Mouse (Mus musculus) stomach, embryonic 14.5 days (tissue): ENCODE results near the gene Zkscan14. TPM values are rescaled to one million over a fixed set of nuclear protein-coding genes. Genes with fewer than 3 reads are reported as not detected.
A peak's percentile ranks its signal among the peaks of the same experiment; 100 is the strongest.

Source experiments
- ATAC-seq: fragments of 200-750 bp; cut with Nextera tagmentation; 2 replicates; pipeline ENCODE4 v1.8.0; 2017; ENCODE audit warnings: low read depth, moderate TSS enrichment; ENCODE audit not compliant: insufficient number of reproducible peaks, insufficient read depth, low FRiP score
- H3K27ac ChIP-seq: fragments of 300-500 bp; sonication (generic); 2 replicates; pipeline ENCODE4 v1.5.1; 2014; ENCODE audit warnings: mild to moderate bottlenecking, low read length, moderate library complexity, mixed read lengths
- H3K27me3 ChIP-seq: fragments of 300-500 bp; sonication (generic); 2 replicates; pipeline ENCODE4 v1.6.1; 2014; ENCODE audit warnings: low read length, control low read depth, mixed read lengths; ENCODE audit not compliant: control insufficient read depth, insufficient read depth
- H3K36me3 ChIP-seq: fragments of 300-500 bp; sonication (generic); 2 replicates; pipeline ENCODE4 v1.6.1; 2014; ENCODE audit warnings: mild to moderate bottlenecking, control low read depth, low read length, moderate library complexity, mixed read lengths; ENCODE audit not compliant: control insufficient read depth, insufficient read depth
- H3K4me1 ChIP-seq: fragments of 300-500 bp; sonication (generic); 2 replicates; pipeline ENCODE4 v1.6.1; 2014; ENCODE audit warnings: low read length, control low read depth, mixed read lengths; ENCODE audit not compliant: control insufficient read depth, insufficient read depth
- H3K4me2 ChIP-seq: fragments of 300-500 bp; sonication (generic); replicated peaks from 2 replicates; pipeline ENCODE4 v1.6.1; 2014; ENCODE audit warnings: low read depth, low read length, control low read depth
- H3K4me3 ChIP-seq: fragments of 300-500 bp; sonication (generic); 2 replicates; pipeline ENCODE4 v1.5.1; 2014; ENCODE audit warnings: low read depth, low read length, control low read depth
- H3K9ac ChIP-seq: fragments of 300-500 bp; sonication (generic); replicated peaks from 2 replicates; pipeline ENCODE4 v1.6.1; 2014; ENCODE audit warnings: low read depth, mild to moderate bottlenecking, control low read depth, low read length, moderate library complexity, mixed read lengths
- H3K9me3 ChIP-seq: fragments of 300-500 bp; sonication (generic); 2 replicates; pipeline ENCODE4 v1.6.1; 2016; ENCODE audit warnings: low read depth, low read length, control low read depth; ENCODE audit not compliant: control insufficient read depth
- WGBS: fragments of 180-500 bp; shearing (Covaris S2); extraction: QIAGEN DNeasy Blood & Tissue Kit; methylation state at CpG from one replicate; pipeline ENCODE4 v1.1.7; 2014; 5-methylcytosine and 5-hydroxymethylcytosine counted together
- polyA plus RNA-seq: library from polyadenylated mRNA; unstranded; fragments of >200 nt; fragmentation: Nextera tagmentation; extraction: Ambion mirVana; gene quantifications from 2 replicates; pipeline ENCODE4 v1.2.1, GENCODE M21; 2014

Zkscan14 gene
- polyA plus RNA-seq, 1 experiment from 2014 or later, result 9.6 TPM

DNA sequence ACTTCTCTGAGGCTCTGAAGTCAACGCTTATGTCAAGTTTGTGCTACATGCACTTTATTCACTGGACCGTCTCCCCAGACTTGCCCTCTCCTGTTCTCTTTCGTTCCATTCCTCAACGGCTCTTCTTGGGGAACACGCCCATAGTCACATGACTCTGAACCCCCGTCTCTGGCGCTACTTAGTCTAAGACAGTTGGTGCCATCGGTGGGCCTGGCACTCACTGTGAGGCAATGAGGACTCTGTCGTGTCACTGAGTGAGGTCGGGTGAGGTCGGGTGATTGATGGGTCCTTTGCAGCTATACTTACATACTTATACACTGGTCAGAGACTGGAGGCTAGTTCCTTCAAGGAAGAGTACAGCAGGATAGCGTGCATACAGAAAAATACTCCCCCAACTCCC, 21.7 kb upstream of the Zkscan14 start:
- Histone ChIP-seq H3K4me3 (no peak overlapping the region), H3K9me3 (no peaks in the 10 kb centered on the region), H3K36me3 (peaks cover 21% of the 10 kb centered on the region), H3K9ac (no peak overlapping the region), H3K4me1 (no peaks in the 10 kb centered on the region), H3K27ac (no peak overlapping the region), H3K4me2 (no peak overlapping the region), H3K27me3 (no peaks in the 10 kb centered on the region)
- no peak for ATAC-seq
- WGBS, result 76% methylated on average over 12 of the region's 12 CpGs

DNA sequence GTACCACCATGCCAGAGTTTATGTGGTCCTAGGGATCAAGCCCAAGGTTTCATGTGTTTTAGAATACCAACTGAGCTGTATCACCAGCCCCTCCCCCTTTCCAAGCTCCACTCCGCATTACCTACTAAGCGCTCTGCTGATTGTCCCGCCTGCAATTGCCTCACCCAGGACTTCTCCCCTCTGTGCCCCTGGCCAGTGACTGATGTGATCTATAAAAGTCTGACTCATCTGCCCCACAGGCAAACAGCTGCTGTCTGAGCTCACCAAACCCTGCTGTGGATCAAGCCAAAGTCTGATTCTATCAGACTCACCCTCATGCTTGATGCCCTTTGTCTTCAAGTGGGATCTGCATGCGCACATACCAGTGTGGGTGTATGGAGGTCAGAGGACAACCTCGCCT, 21.2 kb upstream of the Zkscan14 start:
- Histone ChIP-seq H3K4me3 (no peak overlapping the region), H3K9ac (no peak overlapping the region), H3K9me3 (no peaks in the 10 kb centered on the region), H3K4me2 (no peak overlapping the region), H3K36me3 (peaks cover 22% of the 10 kb centered on the region), H3K27me3 (no peaks in the 10 kb centered on the region), H3K4me1 (no peaks in the 10 kb centered on the region), H3K27ac (no peak overlapping the region)
- 0 out of 2 replicates have a peak, but pooled peaks have one; percentile 23 for ATAC-seq
- WGBS, result 78% methylated on average over 5 of the region's 5 CpGs

DNA sequence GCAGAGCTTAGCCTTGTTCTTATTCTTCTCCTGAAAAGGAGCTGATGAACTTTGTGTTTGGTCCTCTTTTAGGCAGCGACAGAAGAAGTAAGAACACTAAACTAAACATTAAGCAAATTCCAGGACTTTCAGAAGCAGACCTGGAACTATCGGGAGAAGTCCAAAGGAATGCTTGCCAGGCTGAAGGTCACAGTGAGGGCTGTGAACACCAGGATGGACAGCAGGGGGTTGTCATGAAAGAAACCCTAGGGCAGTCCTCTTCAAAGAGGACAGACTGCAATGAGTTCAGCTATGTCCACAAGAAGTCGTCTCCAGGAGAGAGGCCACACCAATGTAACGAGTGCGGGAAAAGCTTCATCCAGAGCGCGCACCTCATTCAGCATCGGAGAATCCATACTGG, 18.3 kb upstream of the Zkscan14 start:
- Histone ChIP-seq H3K4me1 (no peaks in the 10 kb centered on the region), H3K36me3 (peaks cover 22% of the 10 kb centered on the region), H3K4me3 (no peak overlapping the region), H3K27me3 (no peaks in the 10 kb centered on the region), H3K4me2 (no peak overlapping the region), H3K9ac (no peak overlapping the region), H3K9me3 (no peaks in the 10 kb centered on the region), H3K27ac (no peak overlapping the region)
- ATAC-seq, result no peak
- WGBS, result 93% methylated on average over 8 of the region's 8 CpGs

DNA sequence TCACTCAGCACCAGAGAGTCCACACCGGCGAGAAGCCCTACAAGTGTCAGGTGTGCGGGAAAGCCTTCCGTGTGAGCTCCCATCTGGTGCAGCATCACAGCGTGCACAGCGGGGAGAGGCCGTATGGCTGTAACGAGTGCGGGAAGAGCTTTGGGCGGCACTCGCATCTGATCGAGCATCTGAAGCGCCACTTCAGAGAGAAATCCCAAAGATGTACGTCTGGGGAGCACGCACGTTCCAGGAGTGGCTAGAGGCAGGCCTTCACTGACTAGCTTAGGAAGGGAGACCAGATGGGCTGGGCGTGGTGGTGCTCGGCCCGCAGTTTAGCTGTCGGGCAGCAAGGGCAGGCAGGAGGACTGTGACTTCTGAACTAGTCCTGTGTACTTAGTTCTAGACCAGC, 17.0 kb upstream of the Zkscan14 start:
- Histone ChIP-seq H3K36me3 (peaks cover 24% of the 10 kb centered on the region), H3K4me1 (no peaks in the 10 kb centered on the region), H3K9ac (no peak overlapping the region), H3K4me3 (no peak overlapping the region), H3K27ac (no peak overlapping the region), H3K4me2 (no peak overlapping the region), H3K27me3 (no peaks in the 10 kb centered on the region), H3K9me3 (no peaks in the 10 kb centered on the region)
- 95% methylated on average over 20 of the region's 20 CpGs for WGBS
- ATAC-seq, result no peak

DNA sequence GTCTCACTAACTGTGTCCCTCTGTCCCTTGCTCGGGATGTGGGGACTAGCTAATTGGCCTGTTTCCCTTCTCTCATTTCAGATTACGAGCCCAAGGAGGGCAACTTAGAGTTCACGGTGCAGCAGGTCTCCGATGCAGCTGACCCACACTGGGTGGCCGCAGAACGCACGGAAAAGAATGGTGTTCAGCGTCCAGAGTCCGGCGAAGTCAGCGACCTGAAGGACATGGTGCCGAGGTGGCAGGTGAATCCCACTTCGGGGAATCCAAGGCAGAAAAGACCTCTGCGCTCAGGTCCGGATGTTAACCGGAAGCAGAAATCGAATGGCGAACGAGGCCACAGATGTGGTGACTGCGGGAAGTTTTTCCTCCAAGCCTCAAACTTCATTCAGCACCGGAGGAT, 16.5 kb upstream of the Zkscan14 start:
- no peak overlapping the region for H3K9ac ChIP-seq
- no peak overlapping the region for H3K4me2 ChIP-seq
- 94% methylated on average over 21 of the region's 21 CpGs for WGBS
- no peak for ATAC-seq
- peaks cover 26% of the 10 kb centered on the region for H3K36me3 ChIP-seq
- H3K27ac ChIP-seq, result no peak overlapping the region
- no peaks in the 10 kb centered on the region for H3K4me1 ChIP-seq
- H3K27me3 ChIP-seq, result no peaks in the 10 kb centered on the region
- no peak overlapping the region for H3K4me3 ChIP-seq
- H3K9me3 ChIP-seq, result no peaks in the 10 kb centered on the region

DNA sequence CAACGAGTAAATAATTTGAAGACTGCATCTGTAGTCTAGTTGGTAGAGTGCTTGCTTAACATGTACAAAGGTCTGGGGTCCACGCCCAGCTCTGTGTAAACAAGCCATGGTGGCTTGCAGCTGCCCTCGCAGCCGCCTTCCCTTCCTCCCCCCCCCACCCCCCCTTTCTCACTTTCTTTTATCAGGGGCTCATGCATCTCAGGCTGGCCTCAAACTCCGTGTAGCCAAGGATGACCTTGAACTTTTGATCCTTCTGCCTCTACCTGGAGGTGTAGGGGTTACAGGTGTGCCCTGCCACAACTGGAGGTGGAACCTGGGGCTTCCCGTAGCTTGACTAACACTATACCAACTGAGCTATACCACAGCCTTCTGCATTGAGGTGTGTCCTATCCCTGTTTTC, 16.1 kb upstream of the Zkscan14 start:
- ATAC-seq, result 0 out of 2 replicates have a peak, but pooled peaks have one; percentile 53
- Histone ChIP-seq H3K9me3 (no peaks in the 10 kb centered on the region), H3K36me3 (peaks cover 26% of the 10 kb centered on the region), H3K9ac (no peak overlapping the region), H3K4me2 (no peak overlapping the region), H3K27ac (no peak overlapping the region), H3K27me3 (no peaks in the 10 kb centered on the region), H3K4me1 (no peaks in the 10 kb centered on the region), H3K4me3 (no peak overlapping the region)
- WGBS, result 56% methylated on average over 6 of the region's 6 CpGs

DNA sequence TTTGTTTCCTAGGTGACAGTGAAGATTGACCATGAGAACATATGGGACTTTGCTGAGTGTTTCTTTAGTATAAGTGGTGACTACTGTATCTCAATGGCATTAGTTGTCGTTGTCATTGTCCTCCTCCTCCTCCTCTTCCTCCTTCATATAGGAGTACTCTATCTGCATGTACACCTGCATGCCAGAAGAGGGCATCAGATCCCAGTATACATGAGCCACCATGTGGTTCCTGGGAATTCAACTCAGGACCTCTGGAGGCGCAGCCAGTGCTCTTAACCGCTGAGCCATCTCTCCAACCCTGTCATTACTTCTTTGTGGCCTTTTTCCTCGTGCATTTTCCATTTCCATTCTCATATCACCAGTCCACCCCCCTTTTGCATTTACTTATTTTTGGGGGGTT, 13.0 kb upstream of the Zkscan14 start:
- ATAC-seq, result no peak
- peaks cover 15% of the 10 kb centered on the region for H3K36me3 ChIP-seq
- no peak overlapping the region for H3K4me3 ChIP-seq
- 68% methylated on average over 4 of the region's 4 CpGs for WGBS
- no peaks in the 10 kb centered on the region for H3K27me3 ChIP-seq
- no peaks in the 10 kb centered on the region for H3K4me1 ChIP-seq
- no peaks in the 10 kb centered on the region for H3K9me3 ChIP-seq
- no peak overlapping the region for H3K27ac ChIP-seq
- no peak overlapping the region for H3K4me2 ChIP-seq
- no peak overlapping the region for H3K9ac ChIP-seq

DNA sequence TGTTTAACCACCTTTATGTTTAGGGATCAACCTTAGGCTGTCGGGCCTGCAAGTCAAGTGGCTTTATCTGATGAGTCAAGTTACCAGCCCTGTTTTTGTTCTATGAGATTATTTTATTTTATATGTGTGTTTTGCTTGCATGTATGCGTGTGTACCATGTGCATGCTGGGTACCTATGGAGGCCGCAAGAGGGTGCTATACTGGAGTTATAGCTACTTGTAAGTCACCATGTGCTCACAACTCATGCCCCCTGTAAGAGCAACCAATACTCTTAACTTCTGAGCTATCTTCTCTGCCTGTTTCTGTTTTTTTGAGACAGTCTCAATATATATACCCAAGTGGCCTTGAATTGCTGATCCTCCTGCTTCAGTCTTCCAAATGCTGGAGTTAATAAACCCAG, 11.8 kb upstream of the Zkscan14 start:
- H3K27ac ChIP-seq, result no peak overlapping the region
- H3K9me3 ChIP-seq, result no peaks in the 10 kb centered on the region
- no peak overlapping the region for H3K9ac ChIP-seq
- no peak overlapping the region for H3K4me2 ChIP-seq
- no peak for ATAC-seq
- no peak overlapping the region for H3K4me3 ChIP-seq
- WGBS, result 84% methylated on average over 3 of the region's 3 CpGs
- H3K4me1 ChIP-seq, result no peaks in the 10 kb centered on the region
- no peaks in the 10 kb centered on the region for H3K27me3 ChIP-seq
- peaks cover 10% of the 10 kb centered on the region for H3K36me3 ChIP-seq

DNA sequence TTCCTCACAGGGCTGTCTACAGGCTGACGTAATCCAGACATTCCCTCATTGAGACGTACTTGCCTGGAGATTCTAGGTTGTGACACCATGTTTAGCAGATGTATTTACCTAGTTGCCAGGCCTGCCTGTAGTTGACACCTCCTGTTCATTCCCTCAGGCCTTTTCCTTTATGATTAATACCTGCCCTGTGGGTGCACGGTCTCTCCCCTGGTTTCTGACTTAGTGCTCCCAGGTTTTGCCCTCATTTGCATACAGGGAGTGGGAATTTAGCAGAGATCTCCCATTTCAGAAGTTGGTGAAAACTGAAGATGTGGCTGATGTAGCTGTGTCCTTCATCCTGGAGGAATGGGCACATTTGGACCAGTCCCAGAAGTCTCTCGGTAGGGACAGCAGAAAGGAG, 10.5 kb upstream of the Zkscan14 start:
- Histone ChIP-seq H3K9me3 (no peaks in the 10 kb centered on the region), H3K36me3 (peaks cover 13% of the 10 kb centered on the region), H3K27me3 (no peaks in the 10 kb centered on the region), H3K4me3 (no peak overlapping the region), H3K9ac (no peak overlapping the region), H3K4me1 (no peaks in the 10 kb centered on the region), H3K4me2 (no peak overlapping the region), H3K27ac (no peak overlapping the region)
- no peak for ATAC-seq
- 88% methylated on average over 4 of the region's 4 CpGs for WGBS
